Mouse (Mus musculus) C2C12 (cell line): ENCODE measurements around the gene Asah2.

Experiments
- CEBPB ChIP-seq: IDR thresholded peaks from one replicate; pipeline ENCODE4 v1.6.1; 2011; ENCODE audit warnings: low read depth, mild to moderate bottlenecking, control low read depth, moderate library complexity
- CTCF ChIP-seq: IDR thresholded peaks from one replicate; pipeline ENCODE4 v1.5.1; 2011; ENCODE audit not compliant: control insufficient read depth, insufficient read depth, insufficient read length
- FOSL1 ChIP-seq: IDR thresholded peaks from one replicate; pipeline ENCODE4 v1.8.0; 2011; ENCODE audit warnings: mild to moderate bottlenecking, low read length; ENCODE audit not compliant: poor library complexity, insufficient read depth, severe bottlenecking
- MAX ChIP-seq: IDR thresholded peaks from one replicate; pipeline ENCODE4 v1.6.1; 2011; ENCODE audit warnings: mild to moderate bottlenecking, control low read depth
- MYOG ChIP-seq: IDR thresholded peaks from one replicate; pipeline ENCODE4 v1.6.1; 2011; ENCODE audit not compliant: control insufficient read depth, insufficient read length; ENCODE audit errors: extremely low read depth
- USF1 ChIP-seq: IDR thresholded peaks from one replicate; pipeline ENCODE4 v1.6.1; 2011; ENCODE audit warnings: low read depth, mild to moderate bottlenecking, control low read depth, moderate library complexity

GRCm38 (mm10) chr19:32018585-32018984, 89.4 kb downstream of the Asah2 start:
- TF ChIP-seq CTCF = no peak
- no peak for TF ChIP-seq MAX
- no peak for TF ChIP-seq USF1
- TF ChIP-seq MYOG = no peak
- TF ChIP-seq CEBPB = no peak
- TF ChIP-seq FOSL1 = no peak
